Mouse (Mus musculus) cortical plate, adult 2 months (tissue): ENCODE data around the gene Rnf11.

Source experiments
- CTCF ChIP-seq: fragments of 200-500 bp; IDR thresholded peaks from 2 replicates; pipeline ENCODE4 v1.5.1; 2011; ENCODE audit warnings: mild to moderate bottlenecking, control low read depth, low read length; ENCODE audit not compliant: insufficient read depth; ENCODE audit errors: extremely low read depth
- POLR2A ChIP-seq: fragments of 200-500 bp; IDR thresholded peaks from 2 replicates; pipeline ENCODE4 v1.6.1; 2011; ENCODE audit warnings: mild to moderate bottlenecking, low read length, control low read depth; ENCODE audit not compliant: insufficient read depth; ENCODE audit errors: extremely low read depth

DNA sequence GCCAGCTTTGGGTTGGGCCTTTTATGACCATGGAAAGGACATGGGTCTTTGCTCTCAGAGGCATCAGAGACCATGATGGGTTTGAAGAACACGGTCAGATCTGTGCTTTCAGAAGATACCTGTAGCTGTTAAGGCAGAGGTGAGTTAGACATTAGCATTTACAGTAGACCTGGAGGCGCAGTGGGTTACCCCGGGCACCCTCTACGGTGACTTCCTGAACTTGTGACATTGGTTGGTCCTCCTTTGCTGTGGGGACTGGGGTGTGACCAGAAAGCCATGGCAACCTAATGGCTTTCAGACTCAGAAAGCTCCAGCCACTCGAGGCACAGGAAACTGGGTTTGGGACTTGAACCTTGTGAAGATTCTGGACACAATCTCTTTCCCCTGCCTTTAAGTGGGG, 72.3 kb downstream of the Rnf11 start:
- TF ChIP-seq CTCF = no peak
- no peak for TF ChIP-seq POLR2A
